Mouse (Mus musculus) heart, postnatal 0 days (tissue): ENCODE results near the gene Cep44. TPM values are rescaled to one million over a fixed set of nuclear protein-coding genes. Genes with fewer than 3 reads are reported as not detected.

Experiments
- ATAC-seq: fragments of 200-750 bp; cut with Nextera tagmentation; 2 replicates; pipeline ENCODE4 v1.8.0; 2017; ENCODE audit warnings: low read depth, moderate number of reproducible peaks, moderate library complexity; ENCODE audit not compliant: insufficient read depth
- DNase-seq: peaks from one replicate; pipeline ENCODE4 v3.0.0-alpha.2; 2016; ENCODE audit warnings: low spot score
- H3K27ac ChIP-seq: fragments of 300-500 bp; sonication (generic); 2 replicates; pipeline ENCODE4 v1.5.1; 2014; ENCODE audit warnings: low read depth, mild to moderate bottlenecking
- H3K27me3 ChIP-seq: fragments of 300-500 bp; sonication (generic); 2 replicates; pipeline ENCODE4 v1.6.1; 2014; ENCODE audit warnings: low read length, mixed read lengths; ENCODE audit not compliant: control insufficient read depth, insufficient read depth
- H3K36me3 ChIP-seq: fragments of 300-500 bp; sonication (generic); replicated peaks from 2 replicates; pipeline ENCODE4 v1.6.1; 2014; ENCODE audit warnings: low read length, mixed read lengths; ENCODE audit not compliant: control insufficient read depth, insufficient read depth
- H3K4me1 ChIP-seq: fragments of 300-500 bp; sonication (generic); 2 replicates; pipeline ENCODE4 v1.6.1; 2014; ENCODE audit warnings: antibody characterized with exemption; ENCODE audit not compliant: control insufficient read depth, insufficient read depth
- H3K4me2 ChIP-seq: fragments of 300-500 bp; sonication (generic); 2 replicates; pipeline ENCODE4 v1.6.1; 2014; ENCODE audit warnings: low read depth, mild to moderate bottlenecking, low read length, moderate library complexity
- H3K4me3 ChIP-seq: fragments of 300-500 bp; sonication (generic); 2 replicates; pipeline ENCODE4 v1.5.1; 2014; ENCODE audit warnings: low read depth, low read length
- H3K9ac ChIP-seq: fragments of 300-500 bp; sonication (generic); replicated peaks from 2 replicates; pipeline ENCODE4 v1.6.1; 2014; ENCODE audit warnings: low read depth, low read length, mixed read lengths
- H3K9me3 ChIP-seq: fragments of 300-500 bp; sonication (generic); replicated peaks from 2 replicates; pipeline ENCODE4 v1.6.1; 2016; ENCODE audit warnings: low read length; ENCODE audit not compliant: control insufficient read depth
- CTCF ChIP-seq: IDR thresholded peaks from 2 replicates; pipeline ENCODE4 v1.5.1; 2016; ENCODE audit warnings: antibody characterized with exemption, control low read depth, low read depth
- EP300 ChIP-seq: IDR thresholded peaks from 2 replicates; pipeline ENCODE4 v1.6.1; 2016; ENCODE audit warnings: antibody characterized with exemption, low read depth
- WGBS: fragments of 180-500 bp; shearing (Covaris S2); extraction: QIAGEN DNeasy Blood & Tissue Kit; methylation state at CpG from one replicate; pipeline ENCODE4 v1.1.7; 2014; 5-methylcytosine and 5-hydroxymethylcytosine counted together
- polyA plus RNA-seq: library from polyadenylated mRNA; unstranded; fragments of >200 nt; fragmentation: Nextera tagmentation; extraction: Ambion mirVana; gene quantifications from 2 replicates; pipeline ENCODE4 v1.2.1, GENCODE M21; 2015
- total RNA-seq: library from RNA; depleted of rRNA; stranded (reverse); fragments of >200 nt; gene quantifications from 2 replicates; pipeline ENCODE4 v1.2.3, GENCODE M21; 2014; ENCODE audit warnings: low replicate concordance

Gene Cep44
- total and polyA plus RNA-seq, 2 experiments from 2014 or later: 16.6 to 33.5 TPM

DNA sequence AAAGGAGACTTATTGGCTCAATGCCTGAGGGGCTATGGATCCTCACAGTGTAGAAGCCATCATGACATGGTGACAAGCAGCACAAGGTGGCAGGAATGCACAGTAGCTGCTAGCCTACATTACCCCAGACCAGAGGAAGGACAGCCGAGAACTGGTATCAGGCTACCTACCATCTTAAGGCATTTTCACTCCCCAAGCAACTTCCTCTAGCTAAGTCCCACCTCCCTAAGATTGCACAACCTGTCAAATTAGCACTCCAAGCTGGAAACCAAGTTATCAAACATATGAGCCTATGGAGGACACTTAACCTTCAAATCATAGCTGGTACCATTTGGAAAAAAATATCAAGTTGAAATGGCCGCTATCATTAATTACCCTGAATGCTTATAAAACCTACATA, 3.0 kb downstream of the Cep44 start:
- no peak overlapping the region for H3K27ac ChIP-seq
- 79% methylated on average over 2 of the region's 2 CpGs for WGBS
- DNase-seq: no peak

GRCm38 (mm10) chr8:56540706-56541105, 10.1 kb downstream of the Cep44 start:
- ATAC-seq: no peak

More for the DNA sequence above, 3.0 kb downstream of the Cep44 start:
- no peak overlapping the region for H3K4me2 ChIP-seq
- TF ChIP-seq CTCF (no peak), EP300 (no peak)
- H3K9ac ChIP-seq: no peak overlapping the region
- H3K4me3 ChIP-seq: no peak overlapping the region
- H3K36me3 ChIP-seq: peaks cover 18% of the 10 kb centered on the region
- peaks cover 13% of the 10 kb centered on the region; the same call in 1 of the 2 replicates for H3K4me1 ChIP-seq
- ATAC-seq: no peak
- no peaks in the 10 kb centered on the region for H3K27me3 ChIP-seq
- no peaks in the 10 kb centered on the region for H3K9me3 ChIP-seq

DNA sequence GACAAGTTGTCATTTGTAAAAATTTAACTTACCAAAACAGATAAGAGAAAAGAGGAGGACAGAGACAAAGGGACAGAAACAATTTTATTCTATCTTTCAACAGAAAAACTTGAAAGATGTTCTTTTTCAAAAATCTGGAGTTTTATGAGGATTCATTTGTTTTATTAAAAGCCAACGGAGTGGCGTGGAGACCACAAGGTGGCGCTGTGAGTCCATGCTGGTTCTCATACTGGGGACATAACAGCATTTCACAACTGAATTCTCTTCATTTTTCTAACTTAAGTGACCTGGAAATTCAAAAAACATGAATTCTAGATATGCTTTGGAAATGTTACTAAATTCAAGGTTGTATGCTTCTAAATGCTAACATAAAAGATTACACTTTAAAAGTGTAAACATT, 20.5 kb downstream of the Cep44 start:
- peaks cover 19% of the 10 kb centered on the region for H3K36me3 ChIP-seq
- peak; percentile 36 for DNase-seq

More at GRCm38 (mm10) chr8:56540706-56541105, 10.1 kb downstream of the Cep44 start:
- no peak overlapping the region for H3K4me2 ChIP-seq
- WGBS: 80% methylated on average over 7 of the region's 7 CpGs
- H3K27me3 ChIP-seq: no peaks in the 10 kb centered on the region
- H3K4me3 ChIP-seq: no peak overlapping the region
- H3K36me3 ChIP-seq: peaks cover 77% of the 10 kb centered on the region
- no peaks in the 10 kb centered on the region for H3K9me3 ChIP-seq
- H3K9ac ChIP-seq: no peak overlapping the region
- DNase-seq: no peak
- TF ChIP-seq CTCF: no peak
- TF ChIP-seq EP300: no peak
- no peaks in the 10 kb centered on the region for H3K4me1 ChIP-seq
- H3K27ac ChIP-seq: no peak overlapping the region

GRCm38 (mm10) chr8:56528869-56529268, 22.0 kb downstream of the Cep44 start:
- no peak overlapping the region for H3K27ac ChIP-seq
- H3K4me3 ChIP-seq: no peak overlapping the region
- WGBS: 65% methylated on average over 6 of the region's 6 CpGs
- no peak overlapping the region for H3K9ac ChIP-seq
- no peaks in the 10 kb centered on the region for H3K27me3 ChIP-seq
- no peaks in the 10 kb centered on the region for H3K4me1 ChIP-seq
- no peak for ATAC-seq
- TF ChIP-seq EP300: no peak
- no peak for TF ChIP-seq CTCF
- no peaks in the 10 kb centered on the region for H3K9me3 ChIP-seq
- H3K4me2 ChIP-seq: no peak overlapping the region
- peaks cover 16% of the 10 kb centered on the region for H3K36me3 ChIP-seq
- no peak for DNase-seq

More for the DNA sequence above, 20.5 kb downstream of the Cep44 start:
- no peak for ATAC-seq
- H3K27me3 ChIP-seq: no peaks in the 10 kb centered on the region
- TF ChIP-seq EP300 (no peak), CTCF (peak; percentile 75)
- no peak overlapping the region for H3K27ac ChIP-seq
- no peaks in the 10 kb centered on the region for H3K9me3 ChIP-seq
- H3K4me3 ChIP-seq: no peak overlapping the region
- WGBS: 3% methylated on average over 3 of the region's 3 CpGs
- H3K9ac ChIP-seq: no peak overlapping the region
- H3K4me2 ChIP-seq: no peak overlapping the region
- no peaks in the 10 kb centered on the region for H3K4me1 ChIP-seq

DNA sequence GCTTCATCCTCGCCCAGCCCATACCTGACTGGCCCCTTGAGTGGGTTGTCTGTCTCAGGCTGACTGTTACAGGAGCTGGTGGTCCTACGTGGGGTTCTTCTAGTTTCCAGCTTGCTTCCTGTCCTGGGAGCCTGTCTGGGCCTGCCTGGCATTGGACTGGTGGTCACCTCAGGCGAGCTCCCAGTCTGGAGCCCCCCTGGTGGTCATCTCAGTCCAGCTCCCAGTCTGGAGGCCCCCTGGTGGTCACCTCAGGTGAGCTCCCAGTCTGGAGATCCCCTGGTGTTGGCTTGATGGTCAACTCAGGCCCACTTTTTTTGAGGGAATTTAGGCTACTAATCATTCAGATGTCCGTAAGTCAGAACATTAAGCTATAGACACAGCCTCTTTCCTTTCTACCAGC, 29.8 kb downstream of the Cep44 start:
- ATAC-seq: no peak
- H3K4me2 ChIP-seq: no peak overlapping the region
- 73% methylated on average over 4 of the region's 4 CpGs for WGBS
- no peaks in the 10 kb centered on the region for H3K4me1 ChIP-seq
- no peaks in the 10 kb centered on the region for H3K36me3 ChIP-seq
- no peak overlapping the region for H3K27ac ChIP-seq
- H3K27me3 ChIP-seq: no peaks in the 10 kb centered on the region
- DNase-seq: no peak
- no peaks in the 10 kb centered on the region for H3K9me3 ChIP-seq
- H3K9ac ChIP-seq: no peak overlapping the region
- no peak overlapping the region for H3K4me3 ChIP-seq
- TF ChIP-seq EP300: no peak
- no peak for TF ChIP-seq CTCF

- DNase-seq (no peak), ATAC-seq (no peak)
- Histone ChIP-seq H3K9me3 (no peaks in the 10 kb centered on the region), H3K9ac (no peak overlapping the region), H3K27ac (no peak overlapping the region), H3K27me3 (no peaks in the 10 kb centered on the region), H3K4me2 (no peak overlapping the region), H3K4me1 (no peaks in the 10 kb centered on the region), H3K36me3 (no peaks in the 10 kb centered on the region), H3K4me3 (no peak overlapping the region)
- TF ChIP-seq CTCF (no peak), EP300 (no peak)
- WGBS: 58% methylated on average over 2 of the region's 2 CpGs
These were observed 30.6 kb downstream of the Cep44 start for GRCm38 (mm10) chr8:56520249-56520648.
